Mouse (Mus musculus): ENCODE measurements around the gene Gm12695.

GRCm38 (mm10) chr4:96698218-96698561 lies 86.8 kb downstream of the Gm12695 start:
- TF ChIP-seq CTCF (IDR thresholded peaks at IDR 0.05; ENCODE audit: insufficient read depth, low read length): no peak
- TF ChIP-seq POLR2A (IDR thresholded peaks at IDR 0.05; ENCODE audit: borderline replicate concordance, extremely low read depth, low read depth, low read length): no peak

Data from lung, adult 2 months (tissue).